Mouse (Mus musculus): ENCODE measurements at regions not wholly inside any gene's neighbourhood (a gene's known extent, or its start where the extent isn't known, plus 50 kb on each side); places are given as distances from the start of the nearest gene placed in this dataset.

- TF ChIP-seq CTCF (IDR thresholded peaks at IDR 0.05) (no peak), POLR2A (IDR thresholded peaks at IDR 0.05; ENCODE audit: insufficient read depth, low read depth, low read length) (no peak), EP300 (IDR thresholded peaks at IDR 0.05; ENCODE audit: insufficient read depth, low read depth, low read length) (no peak)
Observed at GRCm38 (mm10) chr16:31510097-31510496, 88.0 kb downstream of the Bdh1 start.

Data from heart, adult 2 months (tissue).